In the genomic region with DNA sequence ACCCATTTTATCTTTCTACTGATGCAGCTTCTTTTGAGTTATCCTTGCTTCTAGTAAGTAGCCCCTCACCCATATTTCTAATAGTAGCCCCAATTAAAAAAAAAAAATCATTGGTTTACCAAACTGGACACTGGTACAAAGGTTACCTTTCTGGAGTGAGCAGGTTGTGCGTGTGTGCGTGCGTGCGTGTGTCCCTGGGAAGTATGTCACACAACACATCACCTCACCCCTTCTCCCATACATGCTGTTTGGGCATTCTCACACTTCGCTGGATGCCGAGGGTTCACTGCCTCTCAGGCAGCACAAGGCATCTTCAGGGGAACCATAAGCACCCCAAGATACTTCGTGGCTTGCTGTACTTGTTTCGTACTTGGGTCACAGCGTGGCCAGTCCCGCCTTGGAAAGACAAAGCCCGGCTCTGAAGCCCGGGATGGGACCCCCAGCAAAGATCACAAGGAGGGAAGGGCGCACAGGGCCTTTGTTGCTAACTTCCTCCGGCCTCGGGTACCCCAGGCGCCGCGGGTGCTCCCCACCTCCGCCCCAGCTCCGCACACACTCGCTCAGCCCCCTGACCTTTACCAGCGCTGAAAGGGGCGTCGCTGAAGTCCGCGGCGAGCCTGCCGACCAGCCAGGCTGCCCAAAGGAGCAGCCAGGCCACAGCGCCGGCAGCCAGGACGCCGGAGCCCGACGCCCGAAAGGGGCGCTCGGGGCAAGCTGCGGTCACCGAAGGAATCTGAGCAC, we compare ENCODE assay signal across 8 mouse cellular contexts. TPM values are rescaled to one million over a fixed set of nuclear protein-coding genes. Genes with fewer than 3 reads are reported as not detected.
DNase-seq lines count a peak whose midpoint lies in the region; ATAC-seq and TF ChIP-seq lines count a peak whose summit lies in the region.

No protein-coding gene starts in this region.

- no peaks in the 10 kb centered on the region for H3K9me3 ChIP-seq in lung, postnatal 0 days (ENCODE audit: low read length)
- no peaks in the 10 kb centered on the region for H3K9me3 ChIP-seq in limb, embryonic 11.5 days (ENCODE audit: control insufficient read depth, low read length)
- no peaks in the 10 kb centered on the region for H3K9me3 ChIP-seq in neural tube, embryonic 14.5 days (ENCODE audit: control insufficient read depth, low read length)

- peak overlapping the region; percentile 77 for H3K9ac ChIP-seq in lung, postnatal 0 days (replicated peaks; ENCODE audit: low read depth)
- H3K9ac ChIP-seq in limb, embryonic 11.5 days (ENCODE audit: low read length), result peak overlapping the region; percentile 87
- H3K9ac ChIP-seq in neural tube, embryonic 14.5 days (replicated peaks; ENCODE audit: low read depth, low read length), result peak overlapping the region; percentile 74

- no peak for TF ChIP-seq POLR2A in embryonic fibroblast, embryonic 13.5 days (IDR thresholded peaks at IDR 0.05; ENCODE audit: low read depth, low read length)

- peaks cover 4% of the 10 kb centered on the region; the same call in 1 of the 2 replicates for H3K4me1 ChIP-seq in lung, postnatal 0 days (ENCODE audit: insufficient read depth, low read depth, low read length)
- H3K4me1 ChIP-seq in embryonic fibroblast, embryonic 13.5 days (ENCODE audit: control insufficient read depth, insufficient read depth, low read length), result no peaks in the 10 kb centered on the region
- H3K4me1 ChIP-seq in limb, embryonic 11.5 days (ENCODE audit: control insufficient read depth, insufficient read depth, low read length), result no peaks in the 10 kb centered on the region
- H3K4me1 ChIP-seq in neural tube, embryonic 14.5 days (ENCODE audit: control insufficient read depth, insufficient read depth, low read length), result peaks cover 10% of the 10 kb centered on the region

- 0 out of 2 replicates have a peak, but pooled peaks have one; percentile 1 for TF ChIP-seq CTCF in lung, postnatal 0 days (IDR thresholded peaks at IDR 0.05)
- TF ChIP-seq CTCF in embryonic fibroblast, embryonic 13.5 days (IDR thresholded peaks at IDR 0.05; ENCODE audit: borderline replicate concordance, insufficient read depth, low read length), result no peak

- peak overlapping the region; percentile 62 for H3K27ac ChIP-seq in lung, postnatal 0 days (ENCODE audit: low read length)
- no peak overlapping the region for H3K27ac ChIP-seq in embryonic fibroblast, embryonic 13.5 days (ENCODE audit: insufficient read depth, low read length)
- peak overlapping the region; percentile 82 for H3K27ac ChIP-seq in limb, embryonic 11.5 days (replicated peaks; ENCODE audit: low read depth, low read length)
- peak overlapping the region; percentile 71 for H3K27ac ChIP-seq in neural tube, embryonic 14.5 days (ENCODE audit: low read depth, low read length)

- DNase-seq in lung, postnatal 0 days (ENCODE audit: low spot score), result no peak
- no peak for DNase-seq in lung, postnatal 25 days (ENCODE audit: low spot score)
- DNase-seq in limb, embryonic 11.5 days (ENCODE audit: low spot score), result no peak
- DNase-seq in testis, postnatal 10 days (ENCODE audit: low spot score), result no peak
- DNase-seq in layer of hippocampus, postnatal 14 days (ENCODE audit: low spot score in 2 of 2), result no peak
- DNase-seq in left cerebral cortex, postnatal 25 days (ENCODE audit: low spot score in 2 of 2), result no peak

- intact Hi-C loops in left cerebral cortex, postnatal 25 days (cut with DNase I), result no loop called here

- no peaks in the 10 kb centered on the region for H3K27me3 ChIP-seq in lung, postnatal 0 days (replicated peaks; ENCODE audit: insufficient read depth, low read length)
- H3K27me3 ChIP-seq in limb, embryonic 11.5 days (ENCODE audit: control insufficient read depth, insufficient read depth, low read length), result no peaks in the 10 kb centered on the region
- no peaks in the 10 kb centered on the region for H3K27me3 ChIP-seq in neural tube, embryonic 14.5 days (ENCODE audit: control insufficient read depth, insufficient read depth, low read length)

- peak overlapping the region; percentile 74 for H3K4me3 ChIP-seq in lung, postnatal 0 days (ENCODE audit: low read depth, low read length)
- peak overlapping the region; percentile 67 for H3K4me3 ChIP-seq in embryonic fibroblast, embryonic 13.5 days (ENCODE audit: insufficient read depth, low read length)
- H3K4me3 ChIP-seq in limb, embryonic 11.5 days (ENCODE audit: low read depth, low read length), result peak overlapping the region; percentile 77
- peak overlapping the region; percentile 93 for H3K4me3 ChIP-seq in neural tube, embryonic 14.5 days (ENCODE audit: low read depth, low read length)

- peak overlapping the region; percentile 69 for H3K4me2 ChIP-seq in lung, postnatal 0 days (replicated peaks; ENCODE audit: low read depth, low read length)
- peak overlapping the region; percentile 72 for H3K4me2 ChIP-seq in limb, embryonic 11.5 days (ENCODE audit: low read depth, severe bottlenecking)
- peak overlapping the region; percentile 75 for H3K4me2 ChIP-seq in neural tube, embryonic 14.5 days (ENCODE audit: low read depth, low read length)

- peak; percentile 80 for ATAC-seq in lung, postnatal 0 days
- peak; percentile 80 for ATAC-seq in limb, embryonic 11.5 days (ENCODE audit: insufficient number of reproducible peaks, low FRiP score, low TSS enrichment, low read depth)
- peak; percentile 78 for ATAC-seq in neural tube, embryonic 14.5 days (ENCODE audit: low read depth)

- under 1% methylated on average over 38 of the region's 39 CpGs for WGBS in lung, postnatal 0 days
- WGBS in limb, embryonic 11.5 days, result under 1% methylated on average over 38 of the region's 39 CpGs
- WGBS in neural tube, embryonic 14.5 days, result under 1% methylated on average over 39 of the region's 39 CpGs

- peaks cover 7% of the 10 kb centered on the region; the same call in 1 of the 2 replicates for H3K36me3 ChIP-seq in lung, postnatal 0 days (ENCODE audit: insufficient read depth, low read length)
- H3K36me3 ChIP-seq in limb, embryonic 11.5 days (ENCODE audit: control insufficient read depth, insufficient read depth, low read length), result peaks cover 4% of the 10 kb centered on the region; the same call in 1 of the 2 replicates
- H3K36me3 ChIP-seq in neural tube, embryonic 14.5 days (ENCODE audit: control insufficient read depth, insufficient read depth, low read length), result no peaks in the 10 kb centered on the region

- no peak for TF ChIP-seq EP300 in lung, postnatal 0 days (IDR thresholded peaks at IDR 0.05)

RNA-seq across cellular contexts. Expression of gene Pigx, which starts 0.5 kb away (rescaled TPM):
- 57.7 and 61.4 TPM in 2 replicates for polyA plus RNA-seq in lung, postnatal 0 days (2015; fragmentation: Nextera tagmentation; extraction: Ambion mirVana)
- 53.3 and 54.0 TPM in 2 replicates for polyA plus RNA-seq in embryonic fibroblast, embryonic 13.5 days (2011; ENCODE audit: insufficient read length, low read depth, missing spikeins)
- polyA plus RNA-seq in limb, embryonic 11.5 days (2014; fragmentation: Nextera tagmentation; extraction: Ambion mirVana), result 131 and 137 TPM in 2 replicates
- polyA plus RNA-seq in neural tube, embryonic 14.5 days (2014; fragmentation: Nextera tagmentation; extraction: Ambion mirVana), result 104 and 115 TPM in 2 replicates
- 10 to 100 TPM; 29.2 to 29.7 TPM for total RNA-seq in layer of hippocampus, postnatal 14 days (2021)
- 10 to 100 TPM; 23.9 to 27.1 TPM for total RNA-seq in left cerebral cortex, postnatal 25 days (2021)

RNA-seq across cellular contexts. Expression of gene Cep19, which starts 0.5 kb away (rescaled TPM):
- 17.3 and 21.6 TPM in 2 replicates for polyA plus RNA-seq in lung, postnatal 0 days (2015; fragmentation: Nextera tagmentation; extraction: Ambion mirVana)
- 9.2 and 10.9 TPM in 2 replicates for polyA plus RNA-seq in embryonic fibroblast, embryonic 13.5 days (2011; ENCODE audit: insufficient read length, low read depth, missing spikeins)
- 38.2 and 44.3 TPM in 2 replicates for polyA plus RNA-seq in limb, embryonic 11.5 days (2014; fragmentation: Nextera tagmentation; extraction: Ambion mirVana)
- 50.9 and 58.3 TPM in 2 replicates for polyA plus RNA-seq in neural tube, embryonic 14.5 days (2014; fragmentation: Nextera tagmentation; extraction: Ambion mirVana)
- 10 to 100 TPM; 61.5 to 65.9 TPM for total RNA-seq in layer of hippocampus, postnatal 14 days (2021)
- total RNA-seq in left cerebral cortex, postnatal 25 days (2021), result 10 to 100 TPM; 74.3 to 74.5 TPM

RNA-seq across cellular contexts. Expression of gene Pak2, which starts 19.9 kb away (rescaled TPM):
- 25.8 and 30.6 TPM in 2 replicates for polyA plus RNA-seq in lung, postnatal 0 days (2015; fragmentation: Nextera tagmentation; extraction: Ambion mirVana)
- polyA plus RNA-seq in embryonic fibroblast, embryonic 13.5 days (2011; ENCODE audit: insufficient read length, low read depth, missing spikeins), result 61.3 and 61.4 TPM in 2 replicates
- polyA plus RNA-seq in limb, embryonic 11.5 days (2014; fragmentation: Nextera tagmentation; extraction: Ambion mirVana), result 41.1 and 42.7 TPM in 2 replicates
- 28.1 and 34.5 TPM in 2 replicates for polyA plus RNA-seq in neural tube, embryonic 14.5 days (2014; fragmentation: Nextera tagmentation; extraction: Ambion mirVana)
- 10 to 100 TPM; 33.3 TPM for total RNA-seq in layer of hippocampus, postnatal 14 days (2021)
- 10 to 100 TPM; 25.6 to 26.0 TPM for total RNA-seq in left cerebral cortex, postnatal 25 days (2021)
